Mouse (Mus musculus): ENCODE data around the gene Supt6.

GRCm38 (mm10) chr11:78167257-78167959, 78.4 kb downstream of the Supt6 start:
- TF ChIP-seq CTCF (IDR thresholded peaks at IDR 0.05; ENCODE audit: control insufficient read depth, insufficient read depth, insufficient read length), result no peak
- TF ChIP-seq MAX (IDR thresholded peaks at IDR 0.05), result no peak
- no peak for TF ChIP-seq MYOD1 (IDR thresholded peaks at IDR 0.05; ENCODE audit: control insufficient read depth, insufficient read length, low read depth)
- TF ChIP-seq FOSL1 (IDR thresholded peaks at IDR 0.05; ENCODE audit: insufficient read depth, low read length, poor library complexity, severe bottlenecking), result no peak
- no peak for TF ChIP-seq USF1 (IDR thresholded peaks at IDR 0.05; ENCODE audit: low read depth)
- TF ChIP-seq CEBPB (IDR thresholded peaks at IDR 0.05; ENCODE audit: low read depth), result no peak
